Mouse (Mus musculus) frontal cortex, postnatal 36 days (tissue): ENCODE measurements at regions not wholly inside any gene's neighbourhood (a gene's known extent, or its start where the extent isn't known, plus 50 kb on each side); places are given as distances from the start of the nearest gene placed in this dataset.

Source experiments
- DNase-seq, 2 experiments: peaks; one replicate each; pipeline ENCODE4 v3.0.0; 2022; ENCODE audit warnings: low spot score in 2 of 2

DNA sequence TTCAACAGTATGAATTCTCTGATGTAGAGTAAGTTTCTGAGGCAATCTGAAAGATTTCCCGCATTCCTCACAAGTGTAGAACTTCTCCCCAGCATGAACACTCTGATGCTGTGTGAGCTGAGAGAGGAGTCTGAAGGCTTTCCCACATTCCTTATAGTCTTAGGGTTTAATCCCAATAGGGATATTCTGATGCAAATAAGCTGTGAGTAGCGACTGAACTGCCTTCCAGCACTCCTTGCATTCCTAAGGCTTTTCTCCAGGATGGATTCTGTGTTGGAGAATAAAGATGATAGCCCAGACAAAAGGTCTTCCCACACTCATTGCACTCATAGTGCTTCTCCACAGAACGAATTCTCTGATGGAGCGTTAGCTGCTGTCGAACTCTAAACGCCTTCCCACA lies 152.6 kb upstream of the Api5 start:
- no peak for DNase-seq

DNA sequence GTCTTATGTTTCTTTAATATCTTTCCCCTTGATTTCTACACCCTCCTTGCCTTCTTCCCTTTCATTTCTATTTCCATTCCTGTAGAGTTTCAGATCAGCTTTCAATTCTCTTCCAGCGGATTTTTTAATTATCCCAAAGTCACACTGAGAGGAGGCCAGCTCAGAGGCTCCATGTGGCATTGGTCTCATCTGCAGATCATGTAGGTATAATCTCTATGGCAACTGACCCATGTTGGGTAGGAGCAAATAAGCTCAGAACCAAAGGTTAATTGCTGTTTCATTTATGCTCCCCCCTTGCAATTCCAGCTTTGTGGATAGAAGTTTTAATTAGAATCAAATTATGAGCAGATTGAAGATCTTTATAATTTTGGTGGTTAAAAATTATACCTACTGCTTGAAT lies 149.3 kb upstream of the Api5 start:
- DNase-seq, result no peak

DNA sequence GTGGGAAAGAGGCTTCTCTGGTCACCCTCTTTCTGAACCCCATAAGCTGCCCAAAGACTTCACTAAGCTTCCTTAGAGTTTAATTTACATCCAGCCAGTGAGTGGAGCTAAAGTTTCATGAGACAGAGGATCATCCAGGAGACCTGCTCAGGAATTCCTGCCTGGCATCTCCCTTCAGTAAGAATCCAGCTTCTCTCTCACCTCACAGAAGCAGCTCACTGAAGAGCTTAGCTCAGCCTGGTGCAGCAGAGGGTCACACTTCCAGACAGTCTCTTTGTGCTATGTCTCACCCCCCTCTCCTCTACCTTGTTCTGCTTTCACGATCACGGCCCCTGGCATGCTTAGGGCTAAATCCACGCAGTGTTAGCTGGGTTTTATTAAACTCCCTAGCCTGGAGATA lies 133.7 kb upstream of the Api5 start:
- peak; percentile 11 to 23 for DNase-seq

DNA sequence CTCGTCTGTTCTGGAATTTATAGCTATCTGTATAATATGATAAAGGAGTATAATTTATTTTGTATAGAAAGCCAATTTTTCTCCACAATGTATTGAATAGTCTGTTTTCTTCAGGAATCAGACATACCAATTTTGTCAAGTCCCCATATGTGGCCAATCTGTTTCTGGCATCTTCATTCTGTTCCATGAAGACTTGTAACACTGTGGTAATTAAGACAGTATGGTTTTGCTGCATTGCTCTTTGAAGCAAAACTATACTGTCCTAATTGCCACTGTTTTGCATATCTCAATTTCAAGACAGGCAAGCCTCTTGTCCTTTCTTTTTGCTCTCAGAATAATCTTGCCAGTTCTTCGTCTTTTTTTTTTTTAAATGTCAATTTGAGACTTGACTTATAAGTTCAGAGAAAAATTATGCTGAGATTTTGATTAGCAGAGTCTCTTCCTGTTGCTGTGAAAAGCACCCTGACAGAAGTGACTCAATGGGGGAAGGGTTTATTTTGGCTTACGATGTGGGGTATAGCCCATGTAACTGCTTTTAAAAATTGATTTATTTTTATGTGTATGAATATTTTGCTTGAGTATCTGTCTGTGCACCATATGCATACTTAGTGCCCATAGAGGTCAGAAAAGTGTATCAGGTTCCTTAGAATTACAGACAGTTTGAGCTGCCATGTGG lies 103.4 kb upstream of the Api5 start:
- DNase-seq, result peak in 1 of 2 experiments; percentile 8

DNA sequence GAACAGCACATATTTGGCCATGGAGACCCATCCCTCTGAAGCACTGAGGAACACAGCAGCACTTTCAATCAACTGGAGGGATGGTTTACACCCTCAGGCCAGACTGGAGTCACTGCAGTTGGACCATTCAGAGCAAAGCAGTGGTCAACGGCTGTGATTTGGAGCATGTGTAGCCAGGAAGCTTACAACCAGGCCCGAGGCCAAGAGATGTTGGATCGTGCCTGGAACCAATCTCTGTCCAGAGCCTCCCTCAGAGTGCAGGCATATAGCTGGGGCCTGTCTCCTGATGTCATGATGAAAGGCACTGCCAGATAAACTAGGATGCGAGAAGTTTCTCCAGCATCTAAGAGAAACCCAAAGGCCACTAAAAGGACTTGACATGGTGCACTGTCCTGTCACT lies 98.7 kb upstream of the Api5 start:
- DNase-seq, result no peak

DNA sequence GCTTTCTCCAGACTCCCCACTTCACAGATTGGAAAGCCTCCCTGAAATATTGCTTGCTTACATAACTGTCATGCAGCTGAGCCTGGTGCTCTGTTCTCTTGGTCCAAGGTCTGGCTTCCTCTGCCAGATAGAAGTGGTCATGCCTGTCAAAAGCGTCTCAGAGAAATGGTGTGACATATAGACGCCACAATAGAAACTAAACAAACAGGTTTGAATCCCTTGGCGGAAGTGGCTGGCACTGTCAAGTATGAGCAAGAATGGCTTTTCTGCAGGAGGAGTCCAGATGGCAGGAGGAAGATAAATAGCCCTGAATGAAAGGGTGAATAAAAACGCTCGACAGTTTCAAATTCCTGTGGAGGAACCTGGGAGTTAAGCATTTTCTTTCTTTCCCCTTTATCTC lies 93.2 kb upstream of the Api5 start:
- peak; percentile 2 to 11 for DNase-seq

DNA sequence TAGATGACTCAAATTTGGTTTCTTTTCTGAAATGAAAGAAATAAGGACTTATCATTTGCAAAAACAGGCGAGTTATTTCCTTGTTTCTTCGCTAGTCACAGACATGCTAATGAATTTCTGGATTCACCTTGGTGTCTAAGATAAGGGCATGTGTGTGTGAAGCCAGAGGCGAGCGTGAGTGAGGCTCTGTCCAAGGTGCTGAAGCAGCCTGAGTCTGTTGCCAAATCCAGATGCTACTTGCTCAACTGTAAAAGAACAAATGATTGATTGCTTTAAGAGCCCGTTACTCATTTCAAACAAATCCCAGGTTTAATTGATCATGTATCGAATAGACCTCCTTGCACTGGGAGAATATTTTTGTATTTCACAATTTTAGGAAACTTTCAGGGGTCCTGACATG lies 86.6 kb upstream of the Api5 start:
- DNase-seq, result no peak

DNA sequence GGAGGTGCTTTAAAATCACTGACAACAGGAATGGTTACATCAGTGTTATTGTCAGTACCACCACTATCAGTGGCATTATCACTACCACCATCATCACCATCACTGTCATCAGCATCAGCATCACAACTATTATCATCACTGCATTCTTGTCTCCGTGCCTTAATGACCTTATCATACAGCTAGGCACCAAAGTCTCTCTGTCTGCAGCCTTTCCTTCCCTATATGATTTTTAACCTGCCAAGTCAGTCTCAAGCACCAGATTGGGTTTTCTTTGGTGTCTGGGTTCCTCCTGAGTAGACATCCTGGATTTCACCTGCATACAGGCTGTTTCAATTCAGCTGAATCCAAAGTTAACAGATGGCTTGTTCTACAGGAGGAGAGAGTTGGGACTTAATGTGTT lies 78.9 kb upstream of the Api5 start:
- DNase-seq, result no peak

DNA sequence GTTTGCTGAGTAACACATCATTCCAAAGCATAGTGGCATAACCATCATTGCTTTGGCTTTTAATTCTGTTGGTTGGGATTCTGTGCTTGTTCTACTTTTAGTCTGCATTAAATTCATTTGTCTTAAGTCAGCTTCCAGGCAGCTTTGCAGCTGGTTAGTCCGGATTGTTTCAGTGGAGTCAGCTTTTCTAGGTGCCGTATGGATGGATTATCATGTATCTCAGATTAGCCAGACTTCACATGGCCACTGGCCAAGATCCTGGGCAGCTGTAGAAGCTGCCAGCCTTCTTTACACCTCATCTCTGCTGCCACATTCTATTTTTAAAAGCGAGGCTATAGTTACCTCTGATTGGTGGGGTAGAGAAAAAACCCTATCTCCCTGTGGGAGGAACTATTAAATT lies 74.1 kb upstream of the Api5 start:
- peak; percentile 6 to 37 for DNase-seq

DNA sequence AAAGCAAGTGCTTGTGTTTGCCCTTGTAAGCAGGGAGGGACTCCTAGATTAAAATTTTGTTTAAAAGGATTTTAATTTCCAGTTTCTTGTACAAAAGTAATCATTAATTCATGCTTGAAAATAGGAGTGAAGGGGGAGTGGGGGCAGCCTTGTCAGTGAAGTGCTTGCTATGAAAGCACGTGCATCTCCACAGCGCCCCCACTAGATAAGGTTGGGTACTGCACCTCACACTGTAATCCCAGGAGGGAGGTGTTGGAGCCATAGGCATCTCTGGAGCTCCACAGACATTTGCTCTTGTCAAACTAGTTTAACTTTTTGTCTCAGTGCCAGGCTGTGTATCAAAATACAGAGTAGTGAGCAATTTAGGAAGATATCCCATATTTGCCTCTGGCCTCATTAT lies 62.7 kb upstream of the Api5 start:
- no peak for DNase-seq

DNA sequence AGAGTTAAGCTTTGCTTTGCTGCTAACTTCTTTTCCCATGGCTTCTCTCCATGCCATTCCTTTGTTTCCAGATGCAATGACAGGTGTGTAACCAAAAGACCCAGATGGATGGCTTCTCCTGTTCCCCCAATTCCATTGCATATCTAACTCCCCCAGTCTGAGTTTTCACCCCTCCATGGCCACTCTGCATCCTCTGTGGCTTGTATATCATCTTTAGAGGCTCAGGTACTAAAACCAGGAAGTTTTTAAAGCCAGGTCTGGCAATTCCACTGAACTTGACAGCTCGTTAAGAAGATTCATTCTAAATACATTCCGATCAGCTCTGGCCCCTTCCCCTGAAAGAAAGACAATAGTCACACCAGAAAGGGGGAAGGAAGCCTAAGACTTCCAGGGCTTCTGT lies 60.6 kb upstream of the Api5 start:
- no peak for DNase-seq
